Mouse (Mus musculus): Measurements from ENCODE around the gene C1galt1.

GRCm38 (mm10) chr6:7830793-7831192 is 13.8 kb upstream of the C1galt1 start:
- TF ChIP-seq CTCF (IDR thresholded peaks at IDR 0.05; ENCODE audit: low read depth, low read length) (no peak), TAL1 (conservative IDR thresholded peaks at IDR 0.05; ENCODE audit: low read depth, low read length) (no peak), GATA1 (IDR thresholded peaks at IDR 0.05; ENCODE audit: borderline replicate concordance, low read length) (no peak)
